Comparison of ENCODE assay signal across 11 mouse cellular contexts in genomic region chr3:138613680-138614079, GRCm38 (mm10).
DNase-seq lines count a peak whose midpoint lies in the region; ATAC-seq lines count a peak whose summit lies in the region.
"Had no signal": no experiment of that assay in that cellular context is flagged by ENCODE, and none has a peak within 500 bp of the region (broad histone marks: within the 10 kb centered on the region; RNA-seq: fewer than 3 reads in every experiment).

No protein-coding gene starts in this region.

- no peaks in the 10 kb centered on the region for H3K27me3 ChIP-seq in heart, embryonic 11.5 days (ENCODE audit: control insufficient read depth, insufficient read depth, low read length)
- H3K27me3 ChIP-seq in lung, embryonic 15.5 days, result no peaks in the 10 kb centered on the region
- no peaks in the 10 kb centered on the region for H3K27me3 ChIP-seq in liver, embryonic 16.5 days (ENCODE audit: control insufficient read depth, insufficient read depth, low read depth, low read length)
- H3K27me3 ChIP-seq: embryonic facial prominence, embryonic 12.5 days; midbrain, embryonic 15.5 days had no signal

- H3K4me3 ChIP-seq in heart, embryonic 11.5 days (ENCODE audit: low read depth, low read length), result no peak overlapping the region
- no peak overlapping the region for H3K4me3 ChIP-seq in lung, embryonic 15.5 days
- peak overlapping the region; percentile 18 for H3K4me3 ChIP-seq in liver, embryonic 16.5 days (ENCODE audit: low read depth, low read length)
- H3K4me3 ChIP-seq: embryonic facial prominence, embryonic 12.5 days; midbrain, embryonic 15.5 days had no signal

- no peaks in the 10 kb centered on the region for H3K9me3 ChIP-seq in heart, embryonic 11.5 days (replicated peaks; ENCODE audit: control insufficient read depth, low read length)
- no peaks in the 10 kb centered on the region for H3K9me3 ChIP-seq in lung, embryonic 15.5 days
- H3K9me3 ChIP-seq in liver, embryonic 16.5 days (replicated peaks; ENCODE audit: control insufficient read depth, low read length), result no peaks in the 10 kb centered on the region
- H3K9me3 ChIP-seq: embryonic facial prominence, embryonic 12.5 days; midbrain, embryonic 15.5 days had no signal

- H3K27ac ChIP-seq in heart, embryonic 11.5 days (ENCODE audit: low read depth, low read length), result 0 out of 2 replicates have a peak overlapping the region, but pooled peaks have one; percentile 11
- H3K27ac ChIP-seq in lung, embryonic 15.5 days, result no peak overlapping the region
- H3K27ac ChIP-seq in liver, embryonic 16.5 days (ENCODE audit: low read length), result peak overlapping the region; percentile 81
- H3K27ac ChIP-seq: embryonic facial prominence, embryonic 12.5 days; midbrain, embryonic 15.5 days had no signal

- no peak overlapping the region for H3K9ac ChIP-seq in heart, embryonic 11.5 days (ENCODE audit: low read depth, low read length)
- H3K9ac ChIP-seq in lung, embryonic 15.5 days, result no peak overlapping the region
- no peak overlapping the region for H3K9ac ChIP-seq in liver, embryonic 16.5 days (ENCODE audit: low read depth, low read length)
- H3K9ac ChIP-seq: embryonic facial prominence, embryonic 12.5 days; midbrain, embryonic 15.5 days had no signal

- 0 out of 2 replicates have a peak, but pooled peaks have one; percentile 35 for ATAC-seq in heart, embryonic 11.5 days (replicated peaks; ENCODE audit: insufficient number of reproducible peaks, low FRiP score, low TSS enrichment)
- ATAC-seq in lung, embryonic 15.5 days (ENCODE audit: borderline replicate concordance, extremely low read depth, low FRiP score, low TSS enrichment), result 0 out of 2 replicates have a peak, but pooled peaks have one; percentile 29
- peak; percentile 73 for ATAC-seq in erythroid progenitor cell, adult 5-6 weeks (replicated peaks; ENCODE audit: low FRiP score, poor library complexity, severe bottlenecking)
- peak; percentile 76 for ATAC-seq in liver, embryonic 16.5 days (ENCODE audit: low read depth)
- ATAC-seq in megakaryocyte, adult 5-6 weeks (ENCODE audit: poor library complexity, severe bottlenecking), result no peak
- ATAC-seq: midbrain, embryonic 15.5 days had no signal

- peaks cover 15% of the 10 kb centered on the region for H3K4me1 ChIP-seq in heart, embryonic 11.5 days (ENCODE audit: control insufficient read depth, insufficient read depth, low read length)
- H3K4me1 ChIP-seq in lung, embryonic 15.5 days, result 0 out of 2 replicates have a peak, but pooled peaks cover 12% of the 10 kb centered on the region
- H3K4me1 ChIP-seq in liver, embryonic 16.5 days (ENCODE audit: control insufficient read depth, low read depth, low read length), result peaks cover 22% of the 10 kb centered on the region
- H3K4me1 ChIP-seq: embryonic facial prominence, embryonic 12.5 days; midbrain, embryonic 15.5 days had no signal

- no peak for DNase-seq in heart, postnatal 36 days
- DNase-seq in lung, adult 18-20 months, result no peak
- DNase-seq in layer of hippocampus, adult 11-12 months (ENCODE audit: low spot score), result no peak
- DNase-seq: cerebellum, adult 8-10 months had no signal

- 73% methylated on average over 3 of the region's 3 CpGs for WGBS in heart, embryonic 11.5 days (ENCODE audit: insufficient replicate concordance)
- WGBS in lung, embryonic 15.5 days, result 71% methylated on average over 3 of the region's 3 CpGs
- WGBS in liver, embryonic 16.5 days (ENCODE audit: insufficient replicate concordance), result 51% methylated on average over 3 of the region's 3 CpGs

- no peaks in the 10 kb centered on the region for H3K36me3 ChIP-seq in heart, embryonic 11.5 days (ENCODE audit: control insufficient read depth, insufficient read depth, low read length)
- no peaks in the 10 kb centered on the region for H3K36me3 ChIP-seq in lung, embryonic 15.5 days
- no peaks in the 10 kb centered on the region for H3K36me3 ChIP-seq in liver, embryonic 16.5 days (ENCODE audit: control insufficient read depth, insufficient read depth)
- H3K36me3 ChIP-seq: embryonic facial prominence, embryonic 12.5 days; midbrain, embryonic 15.5 days had no signal

- intact Hi-C loops in heart, postnatal 36 days (cut with DNase I), result no loop called here

- peak overlapping the region; percentile 36 for H3K4me2 ChIP-seq in heart, embryonic 11.5 days
- no peak overlapping the region for H3K4me2 ChIP-seq in lung, embryonic 15.5 days
- peak overlapping the region; percentile 61 for H3K4me2 ChIP-seq in liver, embryonic 16.5 days (ENCODE audit: low read depth, low read length)
- H3K4me2 ChIP-seq: embryonic facial prominence, embryonic 12.5 days; midbrain, embryonic 15.5 days had no signal
